Mouse (Mus musculus) ES-E14 (cell line): Measurements from ENCODE around the gene Cfap52. TPM values are rescaled to one million over a fixed set of nuclear protein-coding genes. Genes with fewer than 3 reads are reported as not detected.

Source experiments
- DNase-seq: peaks from one replicate; pipeline ENCODE4 v3.0.0-alpha.2; 2013; ENCODE audit warnings: low read depth, low spot score
- H3K27ac ChIP-seq: 2 replicates; pipeline ENCODE4 v1.5.1; 2012; ENCODE audit warnings: low read depth, mild to moderate bottlenecking, low read length, moderate library complexity, mixed read lengths; ENCODE audit not compliant: poor library complexity, insufficient read depth, severe bottlenecking
- H3K36me3 ChIP-seq: 2 replicates; pipeline ENCODE4 v1.6.1; 2012; ENCODE audit warnings: mild to moderate bottlenecking, low read length, moderate library complexity, mixed read lengths; ENCODE audit not compliant: control insufficient read depth, poor library complexity, insufficient read depth, severe bottlenecking
- H3K4me1 ChIP-seq, 2 experiments: fragments of 150-350 bp in 1 of 2; sonication (generic) in 1 of 2; 2 replicates each; pipeline ENCODE4 v1.6.1; 2012; ENCODE audit warnings: low read length in 2 of 2, mild to moderate bottlenecking in 1 of 2, mixed read lengths in 1 of 2; ENCODE audit not compliant: control insufficient read depth in 2 of 2, insufficient read depth in 2 of 2, poor library complexity in 1 of 2
- H3K4me3 ChIP-seq, 2 experiments: fragments of 150-350 bp in 1 of 2; sonication (generic) in 1 of 2; 2 replicates each; pipeline ENCODE4 v1.5.1; 2012; ENCODE audit warnings: low read length in 2 of 2, low read depth in 1 of 2, mild to moderate bottlenecking in 1 of 2, mixed read lengths in 1 of 2; ENCODE audit not compliant: insufficient read depth in 1 of 2, poor library complexity in 1 of 2, severe bottlenecking in 1 of 2
- H3K9ac ChIP-seq: 2 replicates; pipeline ENCODE4 v1.6.1; 2012; ENCODE audit warnings: low read depth, mild to moderate bottlenecking, low read length, mixed read lengths; ENCODE audit not compliant: poor library complexity, insufficient read depth, severe bottlenecking
- H3K9me3 ChIP-seq: fragments of 150-350 bp; sonication (generic); 2 replicates; pipeline ENCODE4 v1.6.1; 2012; ENCODE audit warnings: low read depth, mild to moderate bottlenecking, low read length; ENCODE audit not compliant: control insufficient read depth, insufficient read depth
- CHD2 ChIP-seq: IDR thresholded peaks from 2 replicates; pipeline ENCODE4 v1.6.1; 2014; ENCODE audit warnings: mild to moderate bottlenecking, low read depth, low read length, inconsistent platforms
- HCFC1 ChIP-seq: IDR thresholded peaks from 2 replicates; pipeline ENCODE4 v1.6.1; 2012; ENCODE audit warnings: low read length, inconsistent platforms, borderline replicate concordance; ENCODE audit not compliant: insufficient read depth
- MAFK ChIP-seq: IDR thresholded peaks from 2 replicates; pipeline ENCODE4 v1.6.1; 2014; ENCODE audit warnings: mild to moderate bottlenecking, low read depth, low read length, inconsistent platforms; ENCODE audit not compliant: insufficient read depth
- ZC3H11A ChIP-seq: IDR thresholded peaks from 2 replicates; pipeline ENCODE4 v1.6.1; 2012; ENCODE audit warnings: low read depth, mild to moderate bottlenecking, inconsistent platforms, low read length, borderline replicate concordance
- ZNF384 ChIP-seq: IDR thresholded peaks from 2 replicates; pipeline ENCODE4 v1.6.1; 2012; ENCODE audit warnings: low read depth, low read length, inconsistent platforms
- in situ Hi-C, 2 experiments: fragments of 600-800 bp; cut with MboI; formaldehyde crosslinking; loops; one replicate each; pipeline ENCODE4 v1.15.1; 2025; ENCODE audit warnings: low sequenced_read_pairs in 2 of 2, inconsistent platforms in 1 of 2; ENCODE audit not compliant: unreplicated experiment in 2 of 2
- total RNA-seq: library from RNA; depleted of rRNA; stranded (reverse); fragments of 300-350 nt; gene quantifications from 2 replicates; pipeline ENCODE4 v1.2.3, GENCODE M21; 2012; rRNA removed

The Cfap52 gene
- 0.36 and 0.48 TPM in 2 replicates for total RNA-seq

- H3K27ac ChIP-seq: no peak within 1 kb of the TSS
- in situ Hi-C loops: no loop called here
- H3K9ac ChIP-seq: peak within 1 kb of the TSS; percentile 83
Observed at GRCm38 (mm10) chr11:67965242-67965883, at the start of gene Cfap52. Cfap52 (minus strand) TSS chr11:67965651.

GRCm38 (mm10) chr11:68012207-68012606 is 46.8 kb upstream of the Cfap52 start:
- H3K36me3 ChIP-seq: no peaks in the 10 kb centered on the region; the same call in 1 of the 2 replicates
- no peaks in the 10 kb centered on the region for H3K4me1 ChIP-seq
- no peak for DNase-seq
- H3K9ac ChIP-seq: no peak overlapping the region
- no peak overlapping the region for H3K4me3 ChIP-seq
- in situ Hi-C loops: loop anchor here in 1 of 2 experiments (25.0 kb wide), 1 partner anchor 400 kb away; the partner anchor contains the start of gene Ntn1
- no peak overlapping the region for H3K27ac ChIP-seq
- TF ChIP-seq MAFK: no peak
- no peak for TF ChIP-seq ZNF384
- no peak for TF ChIP-seq CHD2
- TF ChIP-seq ZC3H11A: no peak
- TF ChIP-seq HCFC1: no peak
- no peaks in the 10 kb centered on the region for H3K9me3 ChIP-seq

More at GRCm38 (mm10) chr11:67965242-67965883, at the start of gene Cfap52:
- Histone ChIP-seq H3K4me1 (0 out of 4 replicates have a peak, but pooled peaks cover 2% of the 10 kb centered on the region in 2 experiments), H3K4me3 (peak within 1 kb of the TSS; percentile 82 to 86), H3K36me3 (peaks cover 4% of the 10 kb centered on the region; the same call in 1 of the 2 replicates), H3K9me3 (no peaks in the 10 kb centered on the region)
- peak; percentile 81 for DNase-seq
- TF ChIP-seq ZNF384 (no peak), HCFC1 (no peak)

- Histone ChIP-seq H3K4me1 (0 out of 4 replicates have a peak, but pooled peaks cover 0 to 2% of the 10 kb centered on the region in 2 experiments), H3K36me3 (no peaks in the 10 kb centered on the region; the same call in 1 of the 2 replicates), H3K9me3 (no peaks in the 10 kb centered on the region), H3K9ac (no peak overlapping the region), H3K27ac (no peak overlapping the region), H3K4me3 (no peak overlapping the region)
- in situ Hi-C loops: loop anchor here in 1 of 2 experiments (25.0 kb wide), 1 partner anchor 403 kb away; the partner anchor contains the start of gene Ntn1
- TF ChIP-seq CHD2: no peak
- TF ChIP-seq ZC3H11A: no peak
- TF ChIP-seq MAFK: no peak
- TF ChIP-seq ZNF384: no peak
- TF ChIP-seq HCFC1: no peak
- DNase-seq: no peak
Observed at GRCm38 (mm10) chr11:68009377-68009776, 43.9 kb upstream of the Cfap52 start.

- no peaks in the 10 kb centered on the region for H3K9me3 ChIP-seq
- H3K36me3 ChIP-seq: no peaks in the 10 kb centered on the region; the same call in 1 of the 2 replicates
- no peak overlapping the region for H3K27ac ChIP-seq
- in situ Hi-C loops: loop anchor here in 1 of 2 experiments (25.0 kb wide), 1 partner anchor 405 kb away; the partner anchor contains the start of gene Ntn1
- H3K4me1 ChIP-seq: 0 out of 4 replicates have a peak, but pooled peaks cover 0 to 2% of the 10 kb centered on the region in 2 experiments
- H3K4me3 ChIP-seq: no peak overlapping the region
- TF ChIP-seq CHD2 (no peak), ZC3H11A (no peak), ZNF384 (no peak), HCFC1 (no peak), MAFK (no peak)
- no peak for DNase-seq
- H3K9ac ChIP-seq: no peak overlapping the region
Observed at GRCm38 (mm10) chr11:68007645-68008044, 42.2 kb upstream of the Cfap52 start.
